Mouse (Mus musculus): ENCODE data around the gene Ap2a2. TPM values are rescaled to one million over a fixed set of nuclear protein-coding genes. Genes with fewer than 3 reads are reported as not detected.

The Ap2a2 gene
- polyA plus RNA-seq, 1 experiment = 70.7 TPM

DNA sequence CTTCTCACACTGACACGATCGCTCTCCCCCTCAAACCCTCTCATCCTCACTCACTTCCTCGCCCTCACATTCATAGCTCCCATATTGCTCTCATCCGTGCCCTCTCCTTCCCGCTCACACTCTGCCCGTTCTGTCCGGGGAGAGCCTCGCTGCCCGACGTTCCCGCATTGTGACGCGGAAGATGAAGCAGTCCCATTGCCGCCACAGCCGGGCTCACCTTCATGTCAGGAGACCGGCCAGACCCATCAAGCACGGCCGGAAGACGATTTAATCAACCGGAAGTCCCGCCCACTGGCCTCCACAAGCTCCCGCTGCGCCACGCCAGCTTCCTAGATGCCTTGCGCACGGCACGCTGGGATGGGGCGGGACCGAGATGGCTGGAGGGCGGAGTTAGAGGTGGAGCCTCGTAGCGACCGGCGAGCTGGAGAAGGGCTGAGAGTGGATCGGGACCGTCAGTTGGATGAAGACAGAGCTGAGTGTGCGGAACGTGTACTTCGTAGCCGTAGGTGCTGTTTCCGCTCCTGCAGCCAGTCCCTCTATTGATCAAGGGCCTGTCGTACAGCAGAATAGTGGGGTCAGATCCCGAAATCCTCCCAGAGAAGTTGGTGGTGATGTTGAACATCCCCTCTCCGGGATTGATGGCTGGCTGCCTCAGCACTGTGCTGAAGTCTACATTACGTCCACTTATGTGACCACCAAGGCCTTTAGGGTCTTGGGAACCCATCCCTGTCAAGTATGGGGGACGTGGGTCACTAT is 22.2 kb upstream of the Ap2a2 start, which contains the start of gene Chid1:
Chid1 (minus strand) TSS at position 302 of the 756 bp plus-strand sequence.
- DNase-seq (ENCODE audit: low read depth) = peak; percentile 99
- no peak for TF ChIP-seq CTCF (IDR thresholded peaks at IDR 0.05; ENCODE audit: borderline replicate concordance, extremely low read depth, insufficient read depth, insufficient read length)
- TF ChIP-seq POLR2A (IDR thresholded peaks at IDR 0.05; ENCODE audit: borderline replicate concordance, extremely low read depth, insufficient read depth, insufficient read length, poor library complexity, severe bottlenecking) = peak; percentile 49; the same call in 1 of the 2 replicates

DNA sequence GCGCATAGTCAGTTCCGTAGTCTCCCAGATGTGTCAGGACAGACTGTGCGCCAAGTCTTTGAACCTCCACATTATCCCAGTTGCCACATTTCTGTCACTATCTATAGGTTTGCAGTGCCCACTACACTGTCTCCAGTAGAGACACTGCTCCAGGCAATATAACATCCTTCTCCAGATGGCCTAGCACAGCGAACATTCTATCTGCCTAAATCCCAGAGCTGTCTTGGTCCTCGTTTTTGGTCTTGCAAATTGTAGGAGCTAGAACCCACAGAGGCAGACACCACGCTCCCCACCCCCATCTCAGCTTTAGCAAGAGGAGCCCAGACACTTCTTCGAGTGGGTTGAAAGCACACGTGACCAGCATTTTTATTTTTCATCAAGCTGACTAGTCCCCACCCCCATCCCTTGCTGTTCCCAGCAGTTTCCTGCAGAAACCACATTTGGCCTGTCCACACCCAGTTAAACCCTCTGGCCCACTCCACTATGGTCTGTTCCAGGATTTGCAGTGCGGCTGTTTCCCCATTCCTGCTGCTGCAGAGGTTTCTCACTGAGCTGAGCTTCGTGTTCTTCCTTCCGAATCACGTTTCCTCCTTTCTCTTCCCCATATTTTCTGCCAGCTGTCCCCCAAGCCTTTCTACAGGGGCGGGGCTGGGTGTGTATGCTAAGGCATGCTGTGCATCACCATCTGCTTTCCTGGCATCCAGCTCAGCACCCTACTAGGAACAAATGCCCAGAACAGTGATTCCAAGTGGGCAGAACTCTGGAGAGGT is 21.5 kb upstream of the Ap2a2 start:
- TF ChIP-seq CTCF (IDR thresholded peaks at IDR 0.05; ENCODE audit: borderline replicate concordance, extremely low read depth, insufficient read depth, insufficient read length) (no peak), POLR2A (IDR thresholded peaks at IDR 0.05; ENCODE audit: borderline replicate concordance, extremely low read depth, insufficient read depth, insufficient read length, poor library complexity, severe bottlenecking) (no peak)

DNA sequence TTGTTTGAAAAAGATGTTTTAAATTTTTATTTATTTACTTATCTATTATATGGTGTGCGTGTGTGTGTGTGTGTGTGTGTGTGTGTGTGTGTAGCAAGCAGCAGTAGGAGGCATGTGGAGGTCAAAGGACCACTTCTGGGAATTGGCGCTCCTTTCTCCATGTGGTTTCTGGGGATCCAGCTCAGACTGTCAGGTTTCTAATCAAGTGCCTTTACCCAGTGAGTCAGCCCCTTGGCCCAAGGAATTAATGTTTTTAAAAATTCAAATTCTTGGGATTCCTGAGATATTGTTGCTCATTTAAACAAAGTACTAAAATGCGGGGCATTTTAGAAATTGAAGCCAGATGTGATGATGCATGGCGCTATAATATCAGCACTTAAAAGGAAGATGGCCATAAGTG is 20.3 kb upstream of the Ap2a2 start:
- DNase-seq (ENCODE audit: low read depth) = no peak
- TF ChIP-seq POLR2A (IDR thresholded peaks at IDR 0.05; ENCODE audit: borderline replicate concordance, extremely low read depth, insufficient read depth, insufficient read length, poor library complexity, severe bottlenecking) (no peak), CTCF (IDR thresholded peaks at IDR 0.05; ENCODE audit: borderline replicate concordance, extremely low read depth, insufficient read depth, insufficient read length) (no peak)

More for the DNA sequence above, 21.5 kb upstream of the Ap2a2 start:
- peak; percentile 70 for DNase-seq (ENCODE audit: low read depth)

DNA sequence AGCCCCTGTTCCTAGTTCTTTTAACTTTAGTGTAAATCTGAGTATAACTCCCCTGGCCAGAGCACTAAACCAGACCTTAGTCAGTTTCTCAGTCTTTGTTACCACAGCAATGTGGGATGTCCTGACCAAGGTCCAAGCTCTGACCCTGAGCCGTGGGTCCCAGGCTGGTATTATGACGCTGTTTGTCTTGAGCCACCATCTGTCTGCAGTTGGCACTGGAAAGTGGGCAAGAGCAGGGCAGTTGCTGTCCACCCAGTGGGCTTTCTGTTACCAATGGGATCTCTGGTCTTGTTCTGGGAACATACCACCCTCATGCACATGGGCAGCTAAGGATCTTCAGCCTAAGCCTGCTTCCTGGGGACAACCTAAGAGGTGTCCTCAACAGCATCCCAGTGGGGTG is 19.4 kb upstream of the Ap2a2 start:
- TF ChIP-seq CTCF (IDR thresholded peaks at IDR 0.05; ENCODE audit: borderline replicate concordance, extremely low read depth, insufficient read depth, insufficient read length) (no peak), POLR2A (IDR thresholded peaks at IDR 0.05; ENCODE audit: borderline replicate concordance, extremely low read depth, insufficient read depth, insufficient read length, poor library complexity, severe bottlenecking) (no peak)
- DNase-seq (ENCODE audit: low read depth) = no peak

DNA sequence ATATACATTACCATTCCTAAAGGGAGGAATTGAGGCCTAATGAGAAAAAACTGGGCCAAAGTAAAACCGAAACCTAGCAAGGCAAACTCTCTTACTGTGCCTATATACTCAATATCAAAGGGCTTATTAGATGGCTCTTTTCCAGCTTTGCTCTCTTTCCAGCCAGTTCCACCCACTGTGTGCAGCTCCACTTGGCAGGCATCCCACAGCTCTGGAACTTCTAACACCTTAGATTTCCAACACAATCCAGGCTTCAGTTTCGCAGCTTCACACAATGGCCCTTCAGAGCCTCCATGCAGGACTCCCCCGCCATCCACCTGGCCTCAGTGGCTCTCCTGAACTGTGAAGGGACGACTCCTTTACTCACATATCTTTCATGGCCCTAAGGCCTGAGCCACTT is 17.3 kb upstream of the Ap2a2 start:
- peak; percentile 56 for DNase-seq (ENCODE audit: low read depth)
- TF ChIP-seq POLR2A (IDR thresholded peaks at IDR 0.05; ENCODE audit: borderline replicate concordance, extremely low read depth, insufficient read depth, insufficient read length, poor library complexity, severe bottlenecking) (no peak), CTCF (IDR thresholded peaks at IDR 0.05; ENCODE audit: borderline replicate concordance, extremely low read depth, insufficient read depth, insufficient read length) (no peak)

DNA sequence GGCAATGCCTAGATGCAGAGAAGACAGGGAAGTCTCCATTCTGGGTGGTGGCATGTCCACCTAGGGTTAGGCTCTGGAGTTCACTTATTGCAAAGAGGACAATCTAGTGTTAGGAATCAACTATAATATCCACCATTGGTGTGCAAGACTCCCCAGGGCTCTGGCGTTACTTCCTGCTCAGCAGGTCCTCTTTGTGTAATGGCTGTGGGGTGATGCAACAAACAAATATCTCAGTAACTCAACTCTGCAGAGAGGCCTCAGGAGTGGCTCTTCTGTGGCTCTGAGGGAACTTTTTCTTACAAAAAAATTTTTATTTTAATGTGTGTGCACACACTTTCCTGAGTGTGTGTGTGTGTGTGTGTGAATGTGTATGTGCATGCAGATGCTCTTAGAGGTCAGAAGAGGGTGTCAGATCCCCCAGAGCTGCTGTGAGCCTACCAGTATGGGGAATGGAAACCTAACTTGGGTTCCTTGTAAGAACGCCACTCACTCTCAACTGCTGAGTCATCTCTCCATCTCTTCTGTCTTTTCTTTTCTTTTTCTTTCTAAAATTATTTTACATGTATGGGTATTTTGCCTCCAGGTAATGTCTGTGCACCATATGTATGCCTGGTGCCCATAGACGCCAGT is 12.4 kb upstream of the Ap2a2 start:
- TF ChIP-seq POLR2A (IDR thresholded peaks at IDR 0.05; ENCODE audit: borderline replicate concordance, extremely low read depth, insufficient read depth, insufficient read length, poor library complexity, severe bottlenecking) (no peak), CTCF (IDR thresholded peaks at IDR 0.05; ENCODE audit: borderline replicate concordance, extremely low read depth, insufficient read depth, insufficient read length) (no peak)
- no peak for DNase-seq (ENCODE audit: low read depth)

DNA sequence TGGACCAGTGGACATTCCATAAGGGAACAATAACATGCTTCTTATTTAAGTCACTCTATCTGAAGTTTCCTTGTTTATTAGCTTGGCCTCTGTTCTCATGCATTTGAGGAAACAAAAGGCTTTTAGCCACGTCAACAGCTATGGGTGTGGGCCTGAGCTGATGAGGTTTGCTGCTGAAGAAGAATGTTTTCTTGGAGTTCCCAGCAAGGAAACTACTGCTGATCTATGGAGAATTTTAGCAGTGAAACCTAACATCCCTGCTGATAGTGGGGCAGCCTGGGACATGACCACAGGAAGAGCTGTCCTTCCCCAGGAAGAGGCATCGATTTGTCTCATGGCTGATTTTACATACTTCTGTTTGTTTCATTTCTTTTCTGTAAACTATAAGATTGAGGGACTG is 11.5 kb upstream of the Ap2a2 start:
- DNase-seq (ENCODE audit: low read depth) = no peak
- TF ChIP-seq POLR2A (IDR thresholded peaks at IDR 0.05; ENCODE audit: borderline replicate concordance, extremely low read depth, insufficient read depth, insufficient read length, poor library complexity, severe bottlenecking) (no peak), CTCF (IDR thresholded peaks at IDR 0.05; ENCODE audit: borderline replicate concordance, extremely low read depth, insufficient read depth, insufficient read length) (no peak)

DNA sequence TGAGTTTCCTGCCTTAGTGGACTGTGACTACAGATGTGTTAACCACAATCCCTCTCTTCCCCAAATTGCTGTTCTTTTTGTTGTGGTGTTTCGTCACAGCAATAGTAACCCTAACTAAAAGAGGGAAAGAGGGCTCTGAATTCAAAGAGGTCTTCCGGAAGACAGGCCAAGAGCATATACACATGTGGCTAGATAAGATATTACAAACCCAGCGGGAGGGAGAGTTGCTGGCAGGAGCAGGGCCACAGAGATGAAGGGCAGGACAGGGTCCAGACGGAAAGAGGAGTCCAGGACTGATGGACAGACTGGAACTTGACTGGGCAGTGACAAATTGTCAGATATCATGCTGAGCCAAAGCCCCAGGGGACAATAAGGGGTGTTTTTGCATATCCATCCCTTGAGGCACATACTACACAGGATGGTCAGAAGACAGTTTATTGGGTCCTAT is 3.6 kb upstream of the Ap2a2 start:
- TF ChIP-seq CTCF (IDR thresholded peaks at IDR 0.05; ENCODE audit: borderline replicate concordance, extremely low read depth, insufficient read depth, insufficient read length) = no peak
- TF ChIP-seq POLR2A (IDR thresholded peaks at IDR 0.05; ENCODE audit: borderline replicate concordance, extremely low read depth, insufficient read depth, insufficient read length, poor library complexity, severe bottlenecking) = no peak
- no peak for DNase-seq (ENCODE audit: low read depth)

DNA sequence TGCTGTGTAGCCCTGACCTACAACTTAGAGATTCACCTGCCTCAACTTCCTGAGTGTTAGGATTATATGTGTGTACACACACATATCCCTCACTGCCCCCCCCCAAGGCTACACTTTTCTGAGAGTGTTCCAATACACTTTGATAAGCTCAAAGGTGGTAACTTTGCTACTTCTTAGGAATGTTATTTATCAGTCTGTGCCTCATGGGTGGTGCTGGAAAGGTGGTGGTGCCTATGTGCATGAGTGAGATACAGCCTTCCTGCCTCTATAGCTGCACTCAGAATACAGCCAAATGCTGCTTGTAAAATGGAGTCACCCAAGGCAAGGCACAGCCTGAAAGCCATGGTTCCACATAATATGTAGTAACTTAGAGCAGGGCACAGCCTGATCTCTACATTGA is 3.0 kb upstream of the Ap2a2 start:
- TF ChIP-seq POLR2A (IDR thresholded peaks at IDR 0.05; ENCODE audit: borderline replicate concordance, extremely low read depth, insufficient read depth, insufficient read length, poor library complexity, severe bottlenecking) = no peak
- TF ChIP-seq CTCF (IDR thresholded peaks at IDR 0.05; ENCODE audit: borderline replicate concordance, extremely low read depth, insufficient read depth, insufficient read length) = no peak
- no peak for DNase-seq (ENCODE audit: low read depth)

DNA sequence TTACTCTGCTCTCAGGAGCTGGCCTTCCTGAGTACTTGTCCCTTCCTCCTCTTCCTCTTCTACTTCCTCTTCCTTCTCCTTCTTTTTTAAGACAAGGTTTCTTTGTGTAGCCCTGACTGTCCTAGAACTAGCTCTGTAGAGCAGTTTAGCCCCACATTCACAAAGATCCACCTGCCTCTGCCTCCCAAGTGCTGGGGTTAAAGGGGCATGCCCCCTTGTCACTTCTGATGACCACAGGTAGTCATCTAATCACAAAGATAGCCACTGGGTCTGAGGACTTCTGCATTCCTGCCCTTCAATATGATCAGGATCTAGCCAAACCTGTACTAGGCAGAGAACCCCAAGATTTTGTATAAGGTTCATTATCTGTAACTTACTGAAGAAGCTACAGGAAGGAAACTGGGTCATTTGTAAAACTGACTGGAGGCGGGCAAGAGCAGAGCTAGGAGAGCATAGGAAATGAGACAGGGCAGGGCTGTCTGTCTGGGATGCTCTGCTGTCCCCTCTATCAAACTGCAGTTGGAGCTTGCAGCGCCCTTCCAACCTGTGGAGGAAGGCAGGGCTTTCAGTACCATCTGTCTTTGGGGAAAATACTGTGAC is 2.1 kb upstream of the Ap2a2 start:
- TF ChIP-seq CTCF (IDR thresholded peaks at IDR 0.05; ENCODE audit: borderline replicate concordance, extremely low read depth, insufficient read depth, insufficient read length) = no peak
- TF ChIP-seq POLR2A (IDR thresholded peaks at IDR 0.05; ENCODE audit: borderline replicate concordance, extremely low read depth, insufficient read depth, insufficient read length, poor library complexity, severe bottlenecking) = no peak
- DNase-seq (ENCODE audit: low read depth) = no peak

DNA sequence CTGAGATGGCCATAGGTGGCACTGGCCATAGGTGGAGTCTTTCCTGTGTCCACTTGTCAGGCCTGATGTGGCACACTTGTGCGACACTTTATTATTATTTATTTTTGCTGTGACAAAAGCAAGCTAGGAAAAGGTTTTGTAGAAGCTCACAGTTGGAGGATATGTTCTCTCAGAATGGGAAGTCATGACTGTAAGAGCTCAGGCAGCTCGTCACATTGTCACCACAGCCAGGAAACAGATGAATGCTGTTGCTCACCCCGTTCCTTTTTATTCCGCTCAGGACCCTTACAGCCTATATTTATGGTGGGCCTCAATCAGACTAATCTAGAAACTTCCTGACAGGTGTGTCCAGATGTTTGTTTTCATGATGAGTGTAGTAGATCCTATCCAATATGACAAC is 1.5 kb upstream of the Ap2a2 start:
- no peak for TF ChIP-seq CTCF (IDR thresholded peaks at IDR 0.05; ENCODE audit: borderline replicate concordance, extremely low read depth, insufficient read depth, insufficient read length)
- TF ChIP-seq POLR2A (IDR thresholded peaks at IDR 0.05; ENCODE audit: borderline replicate concordance, extremely low read depth, insufficient read depth, insufficient read length, poor library complexity, severe bottlenecking) = no peak
- DNase-seq (ENCODE audit: low read depth) = no peak

Data from brain, embryonic 14.5 days (tissue).